Mouse (Mus musculus) thymus, postnatal 36 days (tissue): ENCODE results near the gene Mpzl1.

ENCODE experiments used
- DNase-seq, 2 experiments: peaks; one replicate each; pipeline ENCODE4 v3.0.0; 2022; ENCODE audit warnings: mixed read lengths in 2 of 2

Gene Mpzl1

GRCm38 (mm10) chr1:165655022-165655421, 20.7 kb upstream of the Mpzl1 start:
- DNase-seq = peak; percentile 60 to 63

GRCm38 (mm10) chr1:165653126-165653885, 19.0 kb upstream of the Mpzl1 start:
- no peak for DNase-seq

DNA sequence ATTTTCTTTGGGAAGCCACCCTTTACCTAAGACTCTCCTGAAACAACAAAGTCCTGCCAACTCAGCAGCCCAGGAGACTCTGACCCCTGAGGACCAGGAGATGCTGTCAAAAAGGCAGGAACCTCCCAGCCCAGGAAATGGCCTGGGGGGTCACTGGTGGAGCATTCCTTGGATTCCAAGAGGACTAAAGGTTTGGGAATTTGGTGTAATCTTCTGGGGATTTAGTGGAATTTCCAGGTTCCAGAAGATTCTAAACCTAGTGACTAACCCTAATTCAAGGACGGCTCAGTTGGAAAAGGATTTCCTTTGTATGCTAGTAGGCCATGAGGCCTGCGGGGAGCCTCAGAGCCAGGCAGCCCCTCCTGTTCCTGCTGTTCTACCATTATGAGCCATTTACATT, 18.2 kb upstream of the Mpzl1 start:
- no peak for DNase-seq

- no peak for DNase-seq
These were observed 16.8 kb upstream of the Mpzl1 start for GRCm38 (mm10) chr1:165651158-165651557.

GRCm38 (mm10) chr1:165645102-165645501, 10.8 kb upstream of the Mpzl1 start:
- DNase-seq = no peak

DNA sequence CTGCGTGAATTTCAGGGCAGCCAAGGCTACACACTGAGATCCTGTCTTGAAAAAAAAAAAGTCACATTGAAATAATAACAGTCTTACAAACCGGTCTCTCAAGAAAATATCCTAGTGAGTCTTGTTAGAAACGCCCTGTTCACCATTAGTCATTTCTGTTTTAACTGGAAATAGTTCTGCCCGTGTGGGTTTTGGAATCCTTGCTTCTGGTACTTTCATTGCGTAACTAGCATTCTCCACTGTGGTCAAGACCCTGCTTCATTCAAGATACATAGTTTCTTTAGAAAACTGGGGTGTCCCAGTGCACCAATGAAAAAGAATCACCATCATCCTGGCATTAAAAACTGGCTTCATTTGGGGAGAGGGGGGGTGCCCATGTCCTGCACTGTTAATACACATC, 9.4 kb upstream of the Mpzl1 start:
- no peak for DNase-seq

- DNase-seq = no peak
These were observed 8.5 kb upstream of the Mpzl1 start for GRCm38 (mm10) chr1:165642780-165643311.

- DNase-seq = peak; percentile 80 to 86
These were observed 7.7 kb upstream of the Mpzl1 start for GRCm38 (mm10) chr1:165641786-165642771.

GRCm38 (mm10) chr1:165641271-165641771, 7.0 kb upstream of the Mpzl1 start:
- DNase-seq = peak; percentile 62 to 74

DNA sequence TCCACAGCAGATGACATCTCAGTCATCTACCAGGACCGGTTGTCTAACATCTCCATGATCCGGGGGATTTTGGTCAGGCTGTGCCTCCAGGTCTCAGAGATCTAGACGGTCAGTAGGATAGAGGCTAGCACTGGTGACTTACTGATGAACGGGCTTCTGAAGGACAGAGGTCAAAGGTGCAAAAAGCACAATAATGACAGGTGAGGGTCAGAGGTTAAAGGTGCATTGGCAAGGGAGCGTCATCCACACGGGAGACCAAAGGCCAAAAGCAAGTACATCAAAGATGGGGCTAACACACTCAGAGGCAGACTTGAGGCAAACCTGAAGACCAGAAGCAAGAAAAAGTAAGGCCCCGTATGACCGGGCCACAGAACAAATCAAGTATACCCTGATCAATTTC, 2.0 kb upstream of the Mpzl1 start:
- DNase-seq = no peak

DNA sequence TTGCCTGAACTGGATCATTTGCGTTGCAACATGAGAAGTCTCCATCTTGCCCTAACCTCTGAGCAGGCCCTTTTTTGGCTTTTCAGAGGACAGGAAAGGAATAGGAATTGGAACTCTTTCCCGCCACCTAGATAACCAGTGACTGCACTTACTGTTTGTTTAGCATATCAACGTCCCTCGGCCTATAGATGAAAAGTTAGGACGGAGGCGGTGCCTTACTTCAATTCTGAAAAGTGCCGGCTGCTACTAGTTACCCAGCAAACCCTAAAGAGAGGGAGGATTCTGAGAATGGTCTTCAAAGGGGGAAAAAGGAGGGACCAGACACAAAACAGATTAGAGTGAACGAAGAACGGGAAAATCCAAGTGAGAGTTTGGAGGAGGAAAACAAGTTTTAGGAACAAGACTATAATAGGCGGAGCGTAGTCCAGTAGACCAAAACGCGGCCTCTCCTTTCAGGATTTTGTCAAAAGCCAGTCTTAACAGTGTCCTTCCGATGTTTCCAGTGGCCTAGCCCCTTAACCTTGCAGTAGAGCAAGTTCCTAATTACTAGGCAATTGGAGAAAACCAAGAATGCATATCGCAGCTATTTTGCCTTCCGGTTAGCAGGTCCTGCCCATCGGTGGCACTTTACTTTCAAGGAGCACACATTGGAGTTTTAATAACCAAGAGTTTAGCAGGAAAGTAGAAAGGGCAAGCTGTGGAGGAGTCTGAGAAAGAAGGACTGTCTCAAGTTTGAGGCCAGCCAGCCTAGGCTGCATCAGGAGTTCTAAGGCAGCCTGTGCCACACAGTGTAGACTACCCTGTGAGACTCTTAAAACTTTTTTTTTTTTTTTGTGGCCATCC, 938 bp upstream of the Mpzl1 start:
- no peak for DNase-seq

DNA sequence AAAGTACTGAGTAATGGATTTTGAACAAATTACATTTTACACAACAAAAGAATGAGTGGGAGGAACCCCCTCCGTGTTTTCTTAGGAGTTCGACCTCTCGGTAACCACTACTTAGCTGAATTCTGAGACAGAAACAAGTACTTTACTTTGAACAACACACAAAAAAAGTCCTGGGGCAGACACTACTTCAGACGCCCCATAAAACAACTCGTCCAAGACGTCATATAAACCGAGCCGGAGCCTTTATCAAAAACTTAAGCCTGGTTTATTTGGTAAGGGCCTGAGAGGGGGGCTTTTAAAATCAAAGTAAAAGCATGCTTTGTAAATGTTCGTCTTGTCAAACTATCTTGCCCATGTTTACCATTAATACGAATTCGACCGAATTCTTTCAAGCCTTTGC, 993 bp downstream of the Mpzl1 start:
- no peak for DNase-seq

DNA sequence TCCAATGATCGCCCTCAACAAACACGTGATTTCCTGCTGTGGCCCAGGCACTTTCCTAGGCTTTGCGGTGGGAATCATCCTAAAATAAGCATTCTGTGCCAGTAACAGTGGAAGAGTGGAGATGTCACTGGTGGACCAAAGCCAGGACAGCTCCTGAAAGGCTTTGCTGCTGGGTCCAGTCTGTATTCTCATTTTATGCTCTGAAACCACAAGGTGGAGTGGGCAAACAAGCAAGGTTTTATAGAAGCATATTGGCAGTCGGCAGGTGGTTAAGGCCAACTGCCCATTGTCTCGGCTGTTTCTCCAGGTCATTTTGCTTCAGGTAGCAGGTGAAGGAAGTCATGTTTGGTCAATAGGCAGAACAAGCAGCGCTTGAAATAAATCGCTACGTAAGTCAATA, 3.2 kb downstream of the Mpzl1 start:
- no peak for DNase-seq

GRCm38 (mm10) chr1:165629975-165630374, 4.4 kb downstream of the Mpzl1 start:
- no peak for DNase-seq

DNA sequence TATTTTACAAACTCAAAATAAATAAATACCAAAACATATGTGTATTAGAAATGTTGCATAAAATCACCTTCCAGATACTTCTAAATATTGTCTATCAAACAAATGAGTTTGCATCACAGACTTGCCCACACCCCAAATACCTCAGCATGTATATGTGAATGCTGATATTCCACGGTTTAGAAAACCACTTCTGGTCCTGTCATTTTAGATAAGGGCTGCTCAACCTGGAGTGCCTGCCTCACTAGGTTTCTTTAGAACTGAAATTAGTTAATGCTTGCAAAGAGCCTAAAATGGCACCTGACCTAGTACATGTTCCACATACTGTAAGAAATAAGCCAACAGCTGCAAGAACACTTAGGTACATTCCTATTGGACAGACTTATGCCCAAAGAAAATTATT, 5.7 kb downstream of the Mpzl1 start:
- DNase-seq = no peak

- DNase-seq = no peak
These were observed 8.4 kb downstream of the Mpzl1 start for GRCm38 (mm10) chr1:165625896-165626295.

DNA sequence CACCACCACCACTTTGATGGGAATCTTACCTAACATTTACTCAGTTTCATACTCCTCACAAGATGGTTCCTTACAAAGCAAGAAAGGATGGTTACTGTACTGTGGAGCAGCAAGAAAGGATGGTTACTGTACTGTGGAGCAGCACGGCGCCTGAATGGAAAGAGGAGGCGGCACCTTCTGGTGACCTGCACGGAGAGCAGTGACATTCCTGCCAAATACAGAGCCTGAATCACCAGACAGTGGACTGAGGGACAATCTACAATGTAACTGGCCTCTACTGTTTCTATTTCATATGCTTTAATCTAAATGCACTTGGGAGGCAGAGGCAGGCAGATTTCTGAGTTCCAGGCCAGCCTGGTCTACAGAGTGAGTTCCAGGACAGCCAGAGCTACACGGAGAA, 9.3 kb downstream of the Mpzl1 start:
- DNase-seq = no peak

GRCm38 (mm10) chr1:165618201-165618624, 16.1 kb downstream of the Mpzl1 start:
- no peak for DNase-seq

- no peak for DNase-seq
These were observed 17.0 kb downstream of the Mpzl1 start for GRCm38 (mm10) chr1:165617166-165617891.

DNA sequence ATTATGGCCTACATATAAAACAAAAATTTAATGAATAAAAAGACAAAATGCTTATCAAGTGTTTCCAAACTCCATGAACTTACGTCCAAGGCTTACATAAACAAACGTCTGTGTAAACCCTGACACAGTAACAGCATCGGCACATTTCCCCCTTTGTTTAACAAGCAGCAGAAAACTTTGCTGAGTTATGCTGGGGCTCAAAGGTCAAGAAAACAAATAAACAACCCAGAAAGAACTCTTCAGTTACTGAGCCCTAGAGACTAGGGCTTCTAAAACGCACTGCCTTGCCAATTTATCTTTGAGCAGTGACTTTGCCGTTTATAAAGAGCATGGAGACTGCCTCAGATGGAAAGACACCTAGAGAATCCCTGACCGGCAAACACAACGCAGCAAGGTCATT, 17.7 kb downstream of the Mpzl1 start:
- DNase-seq = no peak

DNA sequence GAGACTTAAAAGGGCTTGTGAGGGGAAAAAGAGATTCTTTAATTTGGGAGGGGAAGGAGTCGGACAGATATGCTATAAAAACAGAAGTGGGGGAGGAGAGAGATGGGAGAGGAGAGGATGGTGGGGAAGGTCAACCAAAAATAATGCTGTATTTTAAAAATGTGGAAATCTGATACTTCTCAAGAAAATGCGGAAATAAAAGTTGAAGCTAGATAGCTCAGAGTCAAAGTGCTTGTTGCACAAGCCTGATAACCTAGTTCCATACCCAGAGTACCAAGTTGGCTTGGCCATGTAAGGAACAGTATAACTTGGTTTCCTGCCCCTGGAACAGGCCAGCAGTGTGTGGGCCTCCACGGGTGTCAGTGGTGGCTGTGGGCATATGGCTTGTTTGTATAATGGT, 19.5 kb downstream of the Mpzl1 start:
- DNase-seq = no peak

DNA sequence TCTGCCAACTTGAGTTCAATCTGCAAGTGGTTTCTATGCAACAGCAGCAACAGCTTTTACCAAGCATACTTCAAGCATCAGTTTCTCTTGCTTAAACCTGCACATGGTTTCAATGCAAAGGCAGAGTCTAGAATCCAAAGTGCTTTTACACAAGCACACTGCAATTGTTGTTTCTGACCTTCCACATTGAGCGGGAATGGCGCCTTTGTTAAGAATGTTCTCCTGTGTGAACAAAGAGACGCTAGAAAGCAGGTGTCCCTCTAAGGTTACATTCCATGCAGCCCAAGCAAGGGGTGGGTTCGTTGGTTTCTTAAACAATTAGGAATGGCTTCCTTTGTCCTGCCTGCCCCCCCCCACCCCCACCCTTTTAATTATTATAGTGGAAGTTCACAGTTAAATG, 20.4 kb downstream of the Mpzl1 start:
- DNase-seq = no peak
